Mouse (Mus musculus) forebrain, postnatal 0 days (tissue): ENCODE data around the gene Pick1. TPM values are rescaled to one million over a fixed set of nuclear protein-coding genes. Genes with fewer than 3 reads are reported as not detected.
A peak's percentile ranks its signal among the peaks of the same experiment; 100 is the strongest.

Experiments
- ATAC-seq: fragments of 200-750 bp; cut with Nextera tagmentation; 2 replicates; pipeline ENCODE4 v1.8.0; 2017; ENCODE audit warnings: mild to moderate bottlenecking, moderate library complexity
- DNase-seq: peaks from one replicate; pipeline ENCODE4 v3.0.0-alpha.2; 2015
- H3K27ac ChIP-seq: fragments of 300-500 bp; sonication (generic); 2 replicates; pipeline ENCODE4 v1.5.1; 2014; ENCODE audit warnings: low read depth, mild to moderate bottlenecking, antibody characterized with exemption, low read length, moderate library complexity, mixed read lengths
- H3K27me3 ChIP-seq: fragments of 300-500 bp; sonication (generic); 2 replicates; pipeline ENCODE4 v1.6.1; 2014; ENCODE audit warnings: mild to moderate bottlenecking, low read length, mixed read lengths; ENCODE audit not compliant: insufficient read depth
- H3K36me3 ChIP-seq: fragments of 300-500 bp; sonication (generic); 2 replicates; pipeline ENCODE4 v1.6.1; 2014; ENCODE audit warnings: mild to moderate bottlenecking, moderate library complexity; ENCODE audit not compliant: insufficient read depth
- H3K4me1 ChIP-seq: fragments of 300-500 bp; sonication (generic); 2 replicates; pipeline ENCODE4 v1.6.1; 2014; ENCODE audit warnings: antibody characterized with exemption; ENCODE audit not compliant: insufficient read depth
- H3K4me2 ChIP-seq: fragments of 300-500 bp; sonication (generic); 2 replicates; pipeline ENCODE4 v1.6.1; 2014; ENCODE audit warnings: low read depth, mild to moderate bottlenecking, moderate library complexity
- H3K4me3 ChIP-seq: fragments of 300-500 bp; sonication (generic); 2 replicates; pipeline ENCODE4 v1.5.1; 2014; ENCODE audit warnings: low read depth, low read length, mixed read lengths
- H3K9ac ChIP-seq: fragments of 300-500 bp; sonication (generic); 2 replicates; pipeline ENCODE4 v1.6.1; 2014; ENCODE audit warnings: mild to moderate bottlenecking
- H3K9me3 ChIP-seq: fragments of 300-500 bp; sonication (generic); 2 replicates; pipeline ENCODE4 v1.6.1; 2016; ENCODE audit warnings: low read length
- CTCF ChIP-seq: sonication (generic); IDR thresholded peaks from 2 replicates; pipeline ENCODE4 v1.5.1; 2016; ENCODE audit warnings: antibody characterized with exemption, control low read depth, low read depth
- WGBS: fragments of 180-500 bp; shearing (Covaris S2); extraction: QIAGEN DNeasy Blood & Tissue Kit; methylation state at CpG from one replicate; pipeline ENCODE4 v1.1.7; 2014; 5-methylcytosine and 5-hydroxymethylcytosine counted together
- polyA plus RNA-seq: library from polyadenylated mRNA; unstranded; fragments of >200 nt; fragmentation: Nextera tagmentation; extraction: Ambion mirVana; gene quantifications from 2 replicates; pipeline ENCODE4 v1.2.1, GENCODE M21; 2015
- total RNA-seq: library from RNA; depleted of rRNA; stranded (reverse); fragments of >200 nt; gene quantifications from 2 replicates; pipeline ENCODE4 v1.2.3, GENCODE M21; 2014

Pick1 gene
- total and polyA plus RNA-seq, 2 experiments from 2014 or later: 72.7 to 84.7 TPM

GRCm38 (mm10) chr15:79208758-79209439 lies 20.1 kb upstream of the Pick1 start:
- no peaks in the 10 kb centered on the region for H3K4me1 ChIP-seq
- H3K36me3 ChIP-seq: no peaks in the 10 kb centered on the region
- no peak overlapping the region for H3K4me3 ChIP-seq
- H3K27ac ChIP-seq: no peak overlapping the region
- TF ChIP-seq CTCF: no peak
- no peaks in the 10 kb centered on the region for H3K27me3 ChIP-seq
- H3K9me3 ChIP-seq: no peaks in the 10 kb centered on the region
- 72% methylated on average over 26 of the region's 27 CpGs for WGBS
- H3K4me2 ChIP-seq: no peak overlapping the region
- ATAC-seq: no peak
- no peak overlapping the region for H3K9ac ChIP-seq
- DNase-seq: no peak

GRCm38 (mm10) chr15:79210357-79210756 lies 18.6 kb upstream of the Pick1 start:
- TF ChIP-seq CTCF: no peak
- Histone ChIP-seq H3K27ac (no peak overlapping the region), H3K27me3 (no peaks in the 10 kb centered on the region), H3K4me3 (no peak overlapping the region), H3K9ac (no peak overlapping the region), H3K36me3 (no peaks in the 10 kb centered on the region), H3K4me1 (no peaks in the 10 kb centered on the region), H3K4me2 (no peak overlapping the region), H3K9me3 (no peaks in the 10 kb centered on the region)
- DNase-seq: no peak
- 74% methylated on average over 2 of the region's 2 CpGs for WGBS
- ATAC-seq: no peak

DNA sequence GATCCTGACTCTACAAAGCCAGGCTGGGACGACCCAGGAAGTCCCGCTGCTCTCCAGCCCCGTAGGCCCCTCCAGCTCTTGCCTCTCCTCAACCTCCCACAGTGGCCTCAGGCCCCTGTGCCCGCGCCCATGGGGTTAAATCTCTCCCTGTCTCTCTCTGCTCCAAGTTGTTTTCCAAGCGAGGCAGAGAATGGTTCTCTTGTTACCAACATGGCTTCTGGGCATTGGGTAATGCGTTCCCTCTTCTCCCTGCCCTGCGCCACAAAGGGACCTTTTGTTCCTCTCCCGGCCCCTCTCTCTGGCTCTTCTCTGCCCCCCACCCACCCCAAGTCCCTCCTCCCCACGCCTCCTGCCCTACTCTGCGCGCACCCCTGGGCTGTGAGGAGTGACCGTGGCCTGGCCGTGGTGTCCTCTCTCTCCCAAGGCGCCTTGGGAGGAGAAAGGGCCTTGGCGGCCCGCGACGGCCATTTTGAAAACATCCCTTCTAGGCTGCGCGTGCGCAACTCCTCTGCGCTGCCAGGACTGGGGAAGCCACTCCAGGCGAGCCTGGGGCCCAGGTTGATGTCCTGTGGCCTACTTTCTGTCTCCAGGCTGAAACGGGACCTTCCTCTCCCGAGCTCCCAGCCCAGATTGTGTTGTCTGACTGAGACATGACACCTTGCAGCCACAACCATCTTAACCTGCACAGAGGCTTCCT lies 16.1 kb upstream of the Pick1 start:
- TF ChIP-seq CTCF: no peak
- H3K4me3 ChIP-seq: no peak overlapping the region
- H3K27me3 ChIP-seq: no peaks in the 10 kb centered on the region
- H3K27ac ChIP-seq: no peak overlapping the region
- H3K36me3 ChIP-seq: no peaks in the 10 kb centered on the region
- peak; percentile 51 for ATAC-seq
- WGBS: 80% methylated on average over 26 of the region's 26 CpGs
- H3K4me1 ChIP-seq: no peaks in the 10 kb centered on the region
- DNase-seq: no peak
- no peak overlapping the region for H3K9ac ChIP-seq
- H3K9me3 ChIP-seq: no peaks in the 10 kb centered on the region
- H3K4me2 ChIP-seq: no peak overlapping the region

DNA sequence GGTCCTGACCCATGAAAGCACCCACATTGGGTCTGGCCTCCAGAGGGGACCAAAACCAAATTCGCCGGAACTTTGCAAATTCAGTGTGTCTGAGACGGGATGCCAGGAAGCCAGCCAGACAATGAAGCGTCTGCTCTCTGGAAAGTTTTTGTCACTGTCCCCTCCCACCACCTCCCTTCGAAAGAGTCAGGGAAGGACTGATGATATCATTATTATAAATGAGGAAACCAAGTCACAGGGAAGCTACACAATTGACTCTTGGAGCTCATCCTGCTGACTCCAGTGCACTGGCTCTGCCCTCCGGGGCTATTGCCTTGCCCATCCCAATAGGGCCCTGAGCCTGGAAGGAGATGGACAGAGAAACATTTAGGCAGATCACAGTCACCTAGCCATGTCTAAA lies 15.4 kb upstream of the Pick1 start:
- Histone ChIP-seq H3K9me3 (no peaks in the 10 kb centered on the region), H3K36me3 (no peaks in the 10 kb centered on the region), H3K4me3 (no peak overlapping the region), H3K4me2 (no peak overlapping the region), H3K27ac (no peak overlapping the region), H3K27me3 (no peaks in the 10 kb centered on the region), H3K4me1 (no peaks in the 10 kb centered on the region), H3K9ac (no peak overlapping the region)
- no peak for TF ChIP-seq CTCF
- DNase-seq (no peak), ATAC-seq (no peak)
- 83% methylated on average over 6 of the region's 6 CpGs for WGBS

DNA sequence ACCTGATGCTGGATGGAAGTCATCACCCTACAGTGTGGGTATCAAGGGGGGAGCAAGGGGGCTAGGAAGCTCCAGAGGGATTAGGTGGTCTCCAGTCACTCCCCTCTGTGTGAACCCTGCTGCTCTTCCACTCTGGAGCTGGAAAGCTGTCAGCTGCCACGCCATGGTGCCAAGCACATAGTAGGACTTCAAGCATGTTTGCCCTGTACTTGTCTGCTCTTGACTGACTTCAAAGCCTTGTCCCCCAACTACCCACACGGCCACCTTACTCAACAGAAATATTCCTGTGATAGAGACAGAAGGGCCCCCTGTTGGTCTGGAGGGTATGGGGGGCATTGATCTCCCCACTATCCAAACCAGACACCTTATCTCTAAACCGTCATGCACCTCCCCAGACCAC lies 12.8 kb upstream of the Pick1 start:
- no peaks in the 10 kb centered on the region for H3K27me3 ChIP-seq
- no peak overlapping the region for H3K9ac ChIP-seq
- H3K36me3 ChIP-seq: no peaks in the 10 kb centered on the region
- DNase-seq (no peak), ATAC-seq (no peak)
- no peaks in the 10 kb centered on the region for H3K9me3 ChIP-seq
- H3K4me3 ChIP-seq: no peak overlapping the region
- H3K27ac ChIP-seq: no peak overlapping the region
- no peak overlapping the region for H3K4me2 ChIP-seq
- WGBS: 74% methylated on average over 3 of the region's 3 CpGs
- H3K4me1 ChIP-seq: no peaks in the 10 kb centered on the region
- TF ChIP-seq CTCF: no peak

DNA sequence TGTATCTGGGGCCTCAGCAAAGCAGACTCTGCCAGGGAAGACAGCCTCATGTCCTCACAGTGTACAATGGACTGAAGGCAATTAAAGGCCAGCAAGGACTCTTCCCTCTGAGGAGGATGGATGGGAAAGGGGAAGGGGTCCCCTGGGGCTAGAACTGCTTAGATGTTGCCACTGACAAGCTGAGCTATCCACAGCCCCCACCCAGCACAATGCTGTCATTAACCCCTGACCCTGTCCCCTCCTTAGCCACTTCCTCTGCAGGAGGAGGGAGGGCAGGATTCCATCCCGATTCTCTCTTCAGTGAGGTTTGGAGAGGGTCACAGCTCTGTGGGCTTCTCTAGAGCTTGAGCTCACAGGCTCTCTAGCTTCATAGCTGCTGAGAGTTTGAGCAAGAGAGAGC lies 9.4 kb upstream of the Pick1 start:
- no peak overlapping the region for H3K4me2 ChIP-seq
- H3K9me3 ChIP-seq: no peaks in the 10 kb centered on the region
- WGBS: 0% methylated on average over 1 of the region's 1 CpGs
- no peak overlapping the region for H3K4me3 ChIP-seq
- DNase-seq: no peak
- H3K36me3 ChIP-seq: no peaks in the 10 kb centered on the region
- no peak overlapping the region for H3K9ac ChIP-seq
- no peak for ATAC-seq
- TF ChIP-seq CTCF: no peak
- no peaks in the 10 kb centered on the region for H3K4me1 ChIP-seq
- H3K27ac ChIP-seq: no peak overlapping the region
- no peaks in the 10 kb centered on the region for H3K27me3 ChIP-seq

DNA sequence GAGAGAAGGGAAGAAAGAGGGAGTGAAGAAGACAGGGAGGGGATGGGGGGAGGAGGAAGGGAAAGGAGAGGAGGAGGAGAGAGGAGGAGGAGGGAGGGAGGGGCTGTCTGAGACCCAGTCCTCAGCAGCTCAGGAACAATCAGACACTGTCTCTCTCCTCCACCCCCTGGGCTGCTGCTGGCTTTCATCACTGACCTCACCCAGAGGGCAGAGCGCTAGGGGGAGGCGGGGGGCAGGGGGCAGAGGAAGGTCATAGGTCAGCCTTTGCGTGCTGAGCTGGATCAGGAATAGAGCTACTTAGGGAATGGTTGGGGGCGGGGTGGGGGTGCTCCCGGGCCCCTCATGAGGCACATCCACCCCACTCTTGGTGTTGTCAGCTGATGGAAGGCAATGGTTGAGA lies 5.3 kb upstream of the Pick1 start:
- H3K27me3 ChIP-seq: no peaks in the 10 kb centered on the region
- H3K9me3 ChIP-seq: no peaks in the 10 kb centered on the region
- no peak overlapping the region for H3K27ac ChIP-seq
- DNase-seq (no peak), ATAC-seq (no peak)
- H3K4me3 ChIP-seq: no peak overlapping the region
- H3K4me2 ChIP-seq: no peak overlapping the region
- no peak for TF ChIP-seq CTCF
- H3K9ac ChIP-seq: no peak overlapping the region
- WGBS: 11% methylated on average over 5 of the region's 5 CpGs
- no peaks in the 10 kb centered on the region for H3K4me1 ChIP-seq
- no peaks in the 10 kb centered on the region for H3K36me3 ChIP-seq
